Mouse (Mus musculus) kidney, postnatal 0 days (tissue): ENCODE data around the gene AC153137.1. TPM values are rescaled to one million over a fixed set of nuclear protein-coding genes. Genes with fewer than 3 reads are reported as not detected.
"Not testable (repeated sequence)": the region's sequence is repeated elsewhere in the genome, so short reads cannot be mapped to it uniquely, and the experiment has no call there.

Source experiments
- ATAC-seq: fragments of 200-750 bp; cut with Nextera tagmentation; replicated peaks from 2 replicates; pipeline ENCODE4 v1.8.0; 2017; ENCODE audit warnings: low read depth, moderate number of reproducible peaks, moderate TSS enrichment, moderate library complexity; ENCODE audit not compliant: low FRiP score
- DNase-seq: peaks from one replicate; pipeline ENCODE4 v3.0.0-alpha.2; 2016; ENCODE audit warnings: low spot score
- H3K27ac ChIP-seq: fragments of 300-500 bp; sonication (generic); 2 replicates; pipeline ENCODE4 v1.5.1; 2014; ENCODE audit warnings: mild to moderate bottlenecking
- H3K27me3 ChIP-seq: fragments of 300-500 bp; sonication (generic); 2 replicates; pipeline ENCODE4 v1.6.1; 2014; ENCODE audit warnings: low read length, mixed read lengths; ENCODE audit not compliant: insufficient read depth
- H3K36me3 ChIP-seq: fragments of 300-500 bp; sonication (generic); 2 replicates; pipeline ENCODE4 v1.6.1; 2014; ENCODE audit warnings: low read length, mixed read lengths; ENCODE audit not compliant: insufficient read depth
- H3K4me1 ChIP-seq: fragments of 300-500 bp; sonication (generic); replicated peaks from 2 replicates; pipeline ENCODE4 v1.6.1; 2014; ENCODE audit warnings: antibody characterized with exemption, low read length, mixed read lengths; ENCODE audit not compliant: insufficient read depth
- H3K4me2 ChIP-seq: fragments of 300-500 bp; sonication (generic); 2 replicates; pipeline ENCODE4 v1.6.1; 2014; ENCODE audit warnings: mild to moderate bottlenecking, low read length, moderate library complexity, mixed read lengths
- H3K4me3 ChIP-seq: fragments of 300-500 bp; sonication (generic); replicated peaks from 2 replicates; pipeline ENCODE4 v1.5.1; 2014; ENCODE audit warnings: low read depth, low read length
- H3K9ac ChIP-seq: fragments of 300-500 bp; sonication (generic); 2 replicates; pipeline ENCODE4 v1.6.1; 2014; ENCODE audit warnings: low read depth, low read length
- H3K9me3 ChIP-seq: fragments of 300-500 bp; sonication (generic); replicated peaks from 2 replicates; pipeline ENCODE4 v1.6.1; 2016; ENCODE audit warnings: low read length, inconsistent platforms, mixed read lengths
- CTCF ChIP-seq: IDR thresholded peaks from 2 replicates; pipeline ENCODE4 v1.5.1; 2016; ENCODE audit warnings: antibody characterized with exemption, low read depth, mild to moderate bottlenecking, moderate library complexity
- WGBS: fragments of 180-500 bp; shearing (Covaris S2); extraction: QIAGEN DNeasy Blood & Tissue Kit; methylation state at CpG from one replicate; pipeline ENCODE4 v1.1.7; 2014; 5-methylcytosine and 5-hydroxymethylcytosine counted together
- polyA plus RNA-seq: library from polyadenylated mRNA; unstranded; fragments of >200 nt; fragmentation: Nextera tagmentation; extraction: Ambion mirVana; gene quantifications from 2 replicates; pipeline ENCODE4 v1.2.1, GENCODE M21; 2015

The AC153137.1 gene
- polyA plus RNA-seq: not detected in 2 replicates

DNA sequence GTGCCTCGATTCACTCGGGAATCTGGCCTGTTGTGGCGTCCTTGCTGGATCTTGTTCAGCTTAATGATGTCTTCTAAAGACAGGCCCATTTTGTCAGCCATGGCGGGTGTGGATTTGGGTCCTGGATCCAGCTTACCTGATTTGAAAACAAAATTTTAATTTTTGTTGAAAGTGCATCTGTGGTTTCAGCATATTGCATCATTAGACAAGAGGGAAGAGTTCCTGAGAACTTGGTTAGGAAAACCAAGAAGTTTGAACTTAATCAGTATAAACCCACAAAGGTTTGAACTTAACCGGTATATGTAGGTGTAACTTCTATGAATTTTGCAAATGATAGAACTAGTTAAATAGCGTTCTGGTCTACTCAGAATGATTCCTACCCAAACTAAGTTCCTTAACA lies at the start of gene AC153137.1:
TSS of gene AC153137.1 (minus strand) at position 101 of the 400 bp plus-strand sequence.
- not testable (repeated sequence) for H3K4me1 ChIP-seq, H3K9me3 ChIP-seq, H3K27me3 ChIP-seq, DNase-seq, H3K4me3 ChIP-seq, H3K27ac ChIP-seq, ATAC-seq, H3K4me2 ChIP-seq, H3K36me3 ChIP-seq, H3K9ac ChIP-seq
- 80% methylated on average over 5 of the region's 6 CpGs for WGBS

DNA sequence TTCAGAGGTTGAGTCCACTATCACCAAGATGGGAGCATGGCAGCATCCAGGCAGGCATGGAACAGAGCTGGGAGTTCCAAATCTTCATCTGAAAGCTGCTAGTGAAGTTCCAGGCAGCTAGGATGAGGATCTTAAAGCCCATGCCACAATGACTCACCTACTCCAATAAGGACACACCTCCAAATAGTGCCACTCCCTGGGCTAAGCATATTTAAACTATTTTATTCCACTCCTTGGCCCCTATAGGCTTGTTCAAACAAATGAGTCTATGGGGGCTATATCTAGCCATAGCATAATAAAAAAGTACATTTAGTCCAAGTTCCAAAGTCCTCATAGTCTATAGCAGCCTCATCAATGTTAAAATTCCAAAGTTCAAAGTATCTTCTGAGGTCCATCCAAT lies 45.4 kb upstream of the AC153137.1 start:
- ATAC-seq: no peak
- H3K36me3 ChIP-seq: no peaks in the 10 kb centered on the region
- no peak overlapping the region for H3K27ac ChIP-seq
- no peaks in the 10 kb centered on the region for H3K4me1 ChIP-seq
- DNase-seq: no peak
- no peak overlapping the region for H3K9ac ChIP-seq
- H3K9me3 ChIP-seq: no peaks in the 10 kb centered on the region
- no peak overlapping the region for H3K4me3 ChIP-seq
- TF ChIP-seq CTCF: no peak
- H3K27me3 ChIP-seq: no peaks in the 10 kb centered on the region
- H3K4me2 ChIP-seq: no peak overlapping the region

DNA sequence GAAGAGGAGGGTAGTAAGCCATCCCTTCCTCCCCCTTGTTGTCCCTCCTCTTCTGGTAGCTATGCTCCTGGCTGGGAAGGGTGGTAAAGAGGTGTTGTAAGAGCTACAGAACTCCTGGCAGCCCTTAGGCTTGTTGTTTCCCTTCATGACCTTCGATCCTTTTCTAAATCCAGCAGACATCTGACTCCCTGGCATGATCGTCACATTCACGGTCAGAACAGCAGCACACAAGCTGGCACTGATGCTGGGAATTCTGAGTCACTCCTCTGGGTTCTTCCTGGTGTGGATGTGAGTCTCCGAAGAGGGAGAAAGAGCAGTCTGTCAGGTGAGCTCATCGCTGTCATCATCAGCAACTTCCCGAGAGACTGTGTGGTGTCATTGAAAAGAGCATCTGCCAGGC lies 41.5 kb upstream of the AC153137.1 start:
- H3K36me3 ChIP-seq: no peaks in the 10 kb centered on the region
- TF ChIP-seq CTCF: no peak
- H3K27ac ChIP-seq: no peak overlapping the region
- DNase-seq (no peak), ATAC-seq (no peak)
- H3K4me1 ChIP-seq: no peaks in the 10 kb centered on the region
- no peak overlapping the region for H3K9ac ChIP-seq
- H3K9me3 ChIP-seq: no peaks in the 10 kb centered on the region
- H3K4me3 ChIP-seq: no peak overlapping the region
- WGBS: 66% methylated on average over 6 of the region's 6 CpGs
- no peaks in the 10 kb centered on the region for H3K27me3 ChIP-seq
- no peak overlapping the region for H3K4me2 ChIP-seq

DNA sequence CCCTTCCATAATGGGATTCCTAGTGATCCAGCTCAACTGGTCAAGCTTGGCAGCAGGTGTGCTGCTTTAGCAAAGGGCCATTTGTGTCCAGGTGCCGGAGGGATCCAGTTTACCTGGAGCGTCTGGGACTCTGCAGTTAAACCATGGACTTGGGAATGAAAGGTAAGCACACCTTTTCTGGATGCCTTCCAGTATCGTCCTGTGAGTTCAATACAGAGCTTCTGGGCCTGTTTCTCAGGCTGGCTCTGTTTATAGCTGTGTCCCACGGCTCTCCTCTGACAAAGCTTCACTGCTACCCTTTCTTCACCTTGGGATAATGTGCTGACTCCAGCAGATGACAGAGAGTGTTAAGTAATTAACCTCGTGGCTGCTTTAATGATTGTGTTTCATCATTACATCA lies 39.6 kb upstream of the AC153137.1 start:
- Histone ChIP-seq H3K36me3 (no peaks in the 10 kb centered on the region), H3K27me3 (no peaks in the 10 kb centered on the region), H3K4me1 (no peaks in the 10 kb centered on the region), H3K9me3 (no peaks in the 10 kb centered on the region), H3K27ac (no peak overlapping the region), H3K9ac (no peak overlapping the region), H3K4me2 (no peak overlapping the region), H3K4me3 (no peak overlapping the region)
- no peak for TF ChIP-seq CTCF
- DNase-seq (no peak), ATAC-seq (0 out of 2 replicates have a peak, but pooled peaks have one; percentile 43)
- WGBS: 57% methylated on average over 5 of the region's 5 CpGs

DNA sequence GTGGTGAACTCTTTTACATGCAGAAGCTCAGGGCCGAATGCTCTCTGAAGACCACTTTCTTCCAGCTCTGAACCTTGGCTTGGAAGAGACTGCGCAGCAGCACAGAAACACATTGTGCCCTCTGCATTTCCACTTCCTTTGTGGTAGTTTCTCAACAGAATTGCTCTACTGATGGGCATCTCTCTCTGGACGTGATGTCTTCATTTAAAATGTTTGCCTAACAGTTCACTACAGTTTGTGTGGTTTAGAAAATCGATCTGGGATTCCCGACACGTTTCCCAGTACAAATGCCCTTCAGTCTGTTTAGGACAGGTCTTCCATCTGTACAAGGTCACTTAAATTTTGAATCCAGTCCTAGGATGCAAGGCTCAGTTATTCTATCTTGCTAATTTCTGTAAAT lies 38.3 kb upstream of the AC153137.1 start:
- ATAC-seq (no peak), DNase-seq (no peak)
- Histone ChIP-seq H3K27me3 (no peaks in the 10 kb centered on the region), H3K4me1 (no peaks in the 10 kb centered on the region), H3K4me2 (no peak overlapping the region), H3K9me3 (no peaks in the 10 kb centered on the region), H3K27ac (no peak overlapping the region), H3K36me3 (no peaks in the 10 kb centered on the region), H3K9ac (no peak overlapping the region), H3K4me3 (no peak overlapping the region)
- 76% methylated on average over 6 of the region's 6 CpGs for WGBS
- TF ChIP-seq CTCF: no peak

DNA sequence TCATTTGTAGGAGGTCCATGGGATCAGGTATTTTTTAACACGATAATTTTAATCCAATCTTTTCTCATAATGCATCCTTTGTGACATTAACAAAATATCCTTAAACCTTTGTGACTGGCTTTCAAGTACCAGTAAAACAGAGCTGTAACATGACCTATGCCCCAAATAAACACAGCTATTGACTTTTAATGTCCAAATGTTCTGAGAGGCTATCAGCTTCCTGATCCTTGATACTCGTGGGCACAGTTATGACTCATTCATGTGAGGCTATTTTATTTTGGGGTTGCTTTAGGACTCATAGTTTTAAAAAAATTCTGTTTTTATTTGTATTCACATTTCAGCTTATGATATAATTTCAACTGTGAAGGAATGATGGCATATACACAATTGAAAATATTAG lies 37.5 kb upstream of the AC153137.1 start:
- H3K36me3 ChIP-seq: no peaks in the 10 kb centered on the region
- H3K9me3 ChIP-seq: no peaks in the 10 kb centered on the region
- ATAC-seq (no peak), DNase-seq (no peak)
- H3K9ac ChIP-seq: no peak overlapping the region
- no peak overlapping the region for H3K27ac ChIP-seq
- H3K27me3 ChIP-seq: no peaks in the 10 kb centered on the region
- 37% methylated on average over 2 of the region's 2 CpGs for WGBS
- TF ChIP-seq CTCF: no peak
- no peak overlapping the region for H3K4me2 ChIP-seq
- H3K4me3 ChIP-seq: no peak overlapping the region
- no peaks in the 10 kb centered on the region for H3K4me1 ChIP-seq

DNA sequence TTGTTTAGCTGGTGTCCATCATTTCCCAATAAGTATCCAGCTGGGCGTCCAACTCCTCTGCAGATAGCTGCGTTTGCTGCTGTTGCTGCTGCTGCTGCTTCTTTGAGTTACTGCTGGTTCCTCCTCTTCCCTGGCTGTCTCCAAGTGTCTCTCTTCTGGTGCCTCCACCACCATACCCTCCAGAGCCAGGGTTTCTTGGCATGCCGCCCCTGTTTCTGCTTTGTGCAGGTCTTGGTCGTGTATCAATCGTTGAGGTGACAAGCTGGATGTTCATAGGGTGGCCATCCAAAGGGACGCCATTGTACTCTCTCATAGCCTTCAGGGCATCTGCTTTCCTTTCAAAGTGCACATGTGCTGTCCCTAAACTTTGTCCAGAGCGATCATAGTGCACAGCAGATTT lies 529 bp downstream of the AC153137.1 start:
- H3K9me3 ChIP-seq, H3K27ac ChIP-seq, H3K4me3 ChIP-seq, DNase-seq, H3K9ac ChIP-seq, H3K4me2 ChIP-seq, ATAC-seq, H3K4me1 ChIP-seq, H3K27me3 ChIP-seq, H3K36me3 ChIP-seq: not testable (repeated sequence)
- 85% methylated on average over 7 of the region's 7 CpGs for WGBS
